ENCODE assay signal across 8 mouse cellular contexts in genomic region chr3:103223752-103224151, GRCm38 (mm10). TPM values are rescaled to one million over a fixed set of nuclear protein-coding genes. Genes with fewer than 3 reads are reported as not detected.
DNase-seq lines count a peak whose midpoint lies in the region; ATAC-seq and TF ChIP-seq lines count a peak whose summit lies in the region.

No protein-coding gene starts in this region.

- H3K27ac ChIP-seq in gastrocnemius, adult 2 months: no peak overlapping the region
- H3K27ac ChIP-seq in midbrain, embryonic 13.5 days: no peak overlapping the region

- no peak overlapping the region for H3K9ac ChIP-seq in midbrain, embryonic 13.5 days (replicated peaks)

- H3K36me3 ChIP-seq in midbrain, embryonic 13.5 days: no peaks in the 10 kb centered on the region

- DNase-seq in gastrocnemius, adult 2 months: no peak
- no peak for DNase-seq in gastrocnemius, postnatal 4 days (ENCODE audit: low spot score in 2 of 2)
- peak; percentile 10 for DNase-seq in urinary bladder, postnatal 14 days (ENCODE audit: low spot score)
- no peak for DNase-seq in urinary bladder, adult 2 months (ENCODE audit: low spot score)
- peak; percentile 22 to 35 for DNase-seq in kidney, postnatal 4 days
- peak; percentile 58 for DNase-seq in thymus, postnatal 14 days
- DNase-seq in right cerebral cortex, postnatal 36 days (ENCODE audit: low spot score in 2 of 2): no peak

- peaks cover 11% of the 10 kb centered on the region for H3K9me3 ChIP-seq in midbrain, embryonic 13.5 days

- no peaks in the 10 kb centered on the region for H3K27me3 ChIP-seq in midbrain, embryonic 13.5 days

- H3K4me2 ChIP-seq in midbrain, embryonic 13.5 days (replicated peaks): no peak overlapping the region

- no peaks in the 10 kb centered on the region for H3K4me1 ChIP-seq in midbrain, embryonic 13.5 days (replicated peaks)

- WGBS in midbrain, embryonic 13.5 days: 64% methylated on average over 4 of the region's 4 CpGs

- intact Hi-C loops in gastrocnemius, adult 2 months (cut with DNase I): no loop called here

- H3K4me3 ChIP-seq in gastrocnemius, adult 2 months: no peak overlapping the region
- H3K4me3 ChIP-seq in midbrain, embryonic 13.5 days (replicated peaks): no peak overlapping the region

- ATAC-seq in midbrain, embryonic 13.5 days: no peak

- TF ChIP-seq CTCF in gastrocnemius, adult 2 months (IDR thresholded peaks at IDR 0.05): peak; percentile 43

RNA-seq across cellular contexts. Expression of gene Bcas2, which starts 52.3 kb away (rescaled TPM):
- 10 to 100 TPM; 41.3 to 51.7 TPM for total RNA-seq in gastrocnemius, adult 2 months (2021)
- total RNA-seq in gastrocnemius, postnatal 4 days (2021): 10 to 100 TPM; 57.9 to 60.7 TPM
- 76.6 and 87.1 TPM in 2 replicates for polyA plus RNA-seq in urinary bladder, adult 2 months (2012; rRNA removed)
- polyA plus RNA-seq in midbrain, embryonic 13.5 days (2015; fragmentation: Nextera tagmentation; extraction: Ambion mirVana): 247 and 261 TPM in 2 replicates

RNA-seq across cellular contexts. Expression of gene Trim33, which starts 55.3 kb away (rescaled TPM):
- total RNA-seq in gastrocnemius, adult 2 months (2021): 10 to 100 TPM; 11.3 to 12.7 TPM
- total RNA-seq in gastrocnemius, postnatal 4 days (2021): 10 to 100 TPM; 19.6 to 22.4 TPM
- 10.8 and 12.7 TPM in 2 replicates for polyA plus RNA-seq in urinary bladder, adult 2 months (2012; rRNA removed)
- 38.4 and 42.0 TPM in 2 replicates for polyA plus RNA-seq in midbrain, embryonic 13.5 days (2015; fragmentation: Nextera tagmentation; extraction: Ambion mirVana)

Comparison
In these comparisons a context has a peak if more than half of its experiments do, and no peak if none do; other contexts are left out.
1. DNase-seq: peak in urinary bladder, postnatal 14 days (single experiment), kidney, postnatal 4 days (2 of 2) and thymus, postnatal 14 days (single experiment); none in gastrocnemius, adult 2 months (single experiment), gastrocnemius, postnatal 4 days (0 of 2), urinary bladder, adult 2 months (single experiment) and right cerebral cortex, postnatal 36 days (0 of 2).